Mouse (Mus musculus): ENCODE data around the gene Rasd2. TPM values are rescaled to one million over a fixed set of nuclear protein-coding genes. Genes with fewer than 3 reads are reported as not detected.

The Rasd2 gene
- polyA plus RNA-seq, 1 experiment from 2014 or later, result 4.0 TPM

- Histone ChIP-seq H3K27me3 (replicated peaks; ENCODE audit: control insufficient read depth, insufficient read depth, low read length) (no peaks in the 10 kb centered on the region), H3K36me3 (ENCODE audit: control insufficient read depth, insufficient read depth, low read length) (no peaks in the 10 kb centered on the region), H3K4me1 (ENCODE audit: control insufficient read depth, insufficient read depth, low read depth, low read length) (no peaks in the 10 kb centered on the region; the same call in 1 of the 2 replicates), H3K9ac (ENCODE audit: low read depth, low read length) (no peak overlapping the region), H3K9me3 (ENCODE audit: control insufficient read depth, low read length) (no peaks in the 10 kb centered on the region), H3K27ac (ENCODE audit: low read depth, low read length) (no peak overlapping the region), H3K4me2 (ENCODE audit: low read length) (no peak overlapping the region), H3K4me3 (ENCODE audit: low read length) (no peak overlapping the region)
- WGBS, result 57% methylated on average over 1 of the region's 1 CpGs
- ATAC-seq, result no peak
These were observed 13.8 kb upstream of the Rasd2 start for GRCm38 (mm10) chr8:75199914-75200313.

GRCm38 (mm10) chr8:75202041-75202656 lies 11.6 kb upstream of the Rasd2 start:
- Histone ChIP-seq H3K4me2 (ENCODE audit: low read length) (no peak overlapping the region), H3K36me3 (ENCODE audit: control insufficient read depth, insufficient read depth, low read length) (no peaks in the 10 kb centered on the region), H3K27ac (ENCODE audit: low read depth, low read length) (no peak overlapping the region), H3K9ac (ENCODE audit: low read depth, low read length) (no peak overlapping the region), H3K4me1 (ENCODE audit: control insufficient read depth, insufficient read depth, low read depth, low read length) (no peaks in the 10 kb centered on the region; the same call in 1 of the 2 replicates), H3K27me3 (replicated peaks; ENCODE audit: control insufficient read depth, insufficient read depth, low read length) (no peaks in the 10 kb centered on the region), H3K4me3 (ENCODE audit: low read length) (no peak overlapping the region), H3K9me3 (ENCODE audit: control insufficient read depth, low read length) (no peaks in the 10 kb centered on the region)
- ATAC-seq, result no peak
- 88% methylated on average over 8 of the region's 8 CpGs for WGBS

GRCm38 (mm10) chr8:75202913-75203312 lies 10.8 kb upstream of the Rasd2 start:
- no peaks in the 10 kb centered on the region; the same call in 1 of the 2 replicates for H3K4me1 ChIP-seq (ENCODE audit: control insufficient read depth, insufficient read depth, low read depth, low read length)
- 69% methylated on average over 3 of the region's 3 CpGs for WGBS

GRCm38 (mm10) chr8:75203420-75203819 lies 10.3 kb upstream of the Rasd2 start:
- WGBS, result 85% methylated on average over 2 of the region's 2 CpGs
- Histone ChIP-seq H3K9me3 (ENCODE audit: control insufficient read depth, low read length) (no peaks in the 10 kb centered on the region), H3K4me3 (ENCODE audit: low read length) (no peak overlapping the region), H3K9ac (ENCODE audit: low read depth, low read length) (no peak overlapping the region), H3K27me3 (replicated peaks; ENCODE audit: control insufficient read depth, insufficient read depth, low read length) (no peaks in the 10 kb centered on the region), H3K27ac (ENCODE audit: low read depth, low read length) (no peak overlapping the region), H3K4me2 (ENCODE audit: low read length) (no peak overlapping the region), H3K4me1 (ENCODE audit: control insufficient read depth, insufficient read depth, low read depth, low read length) (no peaks in the 10 kb centered on the region; the same call in 1 of the 2 replicates), H3K36me3 (ENCODE audit: control insufficient read depth, insufficient read depth, low read length) (no peaks in the 10 kb centered on the region)
- no peak for ATAC-seq

More at GRCm38 (mm10) chr8:75202913-75203312, 10.8 kb upstream of the Rasd2 start:
- H3K36me3 ChIP-seq (ENCODE audit: control insufficient read depth, insufficient read depth, low read length), result no peaks in the 10 kb centered on the region
- no peak overlapping the region for H3K4me3 ChIP-seq (ENCODE audit: low read length)
- no peaks in the 10 kb centered on the region for H3K27me3 ChIP-seq (replicated peaks; ENCODE audit: control insufficient read depth, insufficient read depth, low read length)
- no peak overlapping the region for H3K4me2 ChIP-seq (ENCODE audit: low read length)
- H3K9me3 ChIP-seq (ENCODE audit: control insufficient read depth, low read length), result no peaks in the 10 kb centered on the region
- H3K9ac ChIP-seq (ENCODE audit: low read depth, low read length), result no peak overlapping the region
- no peak for ATAC-seq
- no peak overlapping the region for H3K27ac ChIP-seq (ENCODE audit: low read depth, low read length)

- H3K4me2 ChIP-seq (ENCODE audit: low read length), result no peak overlapping the region
- 83% methylated on average over 13 of the region's 13 CpGs for WGBS
- no peak for ATAC-seq
- no peaks in the 10 kb centered on the region for H3K4me1 ChIP-seq (ENCODE audit: control insufficient read depth, insufficient read depth, low read depth, low read length)
- no peak overlapping the region for H3K9ac ChIP-seq (ENCODE audit: low read depth, low read length)
- no peaks in the 10 kb centered on the region; the same call in 1 of the 2 replicates for H3K27me3 ChIP-seq (replicated peaks; ENCODE audit: control insufficient read depth, insufficient read depth, low read length)
- H3K27ac ChIP-seq (ENCODE audit: low read depth, low read length), result no peak overlapping the region
- no peaks in the 10 kb centered on the region for H3K36me3 ChIP-seq (ENCODE audit: control insufficient read depth, insufficient read depth, low read length)
- no peaks in the 10 kb centered on the region for H3K9me3 ChIP-seq (ENCODE audit: control insufficient read depth, low read length)
- no peak overlapping the region for H3K4me3 ChIP-seq (ENCODE audit: low read length)
These were observed 9.4 kb upstream of the Rasd2 start for GRCm38 (mm10) chr8:75204190-75204868.

- Histone ChIP-seq H3K9ac (ENCODE audit: low read depth, low read length) (no peak overlapping the region), H3K36me3 (ENCODE audit: control insufficient read depth, insufficient read depth, low read length) (no peaks in the 10 kb centered on the region), H3K4me3 (ENCODE audit: low read length) (no peak overlapping the region), H3K27me3 (replicated peaks; ENCODE audit: control insufficient read depth, insufficient read depth, low read length) (peaks cover 28% of the 10 kb centered on the region), H3K9me3 (ENCODE audit: control insufficient read depth, low read length) (no peaks in the 10 kb centered on the region), H3K4me1 (ENCODE audit: control insufficient read depth, insufficient read depth, low read depth, low read length) (peaks cover 11% of the 10 kb centered on the region), H3K27ac (ENCODE audit: low read depth, low read length) (no peak overlapping the region), H3K4me2 (ENCODE audit: low read length) (no peak overlapping the region)
- ATAC-seq, result no peak
- WGBS, result 37% methylated on average over 3 of the region's 3 CpGs
These were observed 2.3 kb upstream of the Rasd2 start for GRCm38 (mm10) chr8:75211461-75211860.

- peak; percentile 95 for ATAC-seq
- peak overlapping the region; percentile 50 for H3K4me3 ChIP-seq (ENCODE audit: low read length)
- 1% methylated on average over 62 of the region's 63 CpGs for WGBS
- peaks cover 11% of the 10 kb centered on the region for H3K4me1 ChIP-seq (ENCODE audit: control insufficient read depth, insufficient read depth, low read depth, low read length)
- H3K27ac ChIP-seq (ENCODE audit: low read depth, low read length), result no peak overlapping the region
- H3K9ac ChIP-seq (ENCODE audit: low read depth, low read length), result peak overlapping the region; percentile 64
- no peaks in the 10 kb centered on the region for H3K36me3 ChIP-seq (ENCODE audit: control insufficient read depth, insufficient read depth, low read length)
- H3K9me3 ChIP-seq (ENCODE audit: control insufficient read depth, low read length), result no peaks in the 10 kb centered on the region
- peaks cover 28% of the 10 kb centered on the region for H3K27me3 ChIP-seq (replicated peaks; ENCODE audit: control insufficient read depth, insufficient read depth, low read length)
- H3K4me2 ChIP-seq (ENCODE audit: low read length), result peak overlapping the region; percentile 88
These were observed 975 bp upstream of the Rasd2 start for GRCm38 (mm10) chr8:75212631-75213306.

- H3K36me3 ChIP-seq (ENCODE audit: control insufficient read depth, insufficient read depth, low read length), result no peaks in the 10 kb centered on the region
- peak; percentile 75 for ATAC-seq
- peaks cover 28% of the 10 kb centered on the region for H3K27me3 ChIP-seq (replicated peaks; ENCODE audit: control insufficient read depth, insufficient read depth, low read length)
- H3K9me3 ChIP-seq (ENCODE audit: control insufficient read depth, low read length), result no peaks in the 10 kb centered on the region
- H3K27ac ChIP-seq (ENCODE audit: low read depth, low read length), result no peak overlapping the region
- H3K4me3 ChIP-seq (ENCODE audit: low read length), result peak overlapping the region; percentile 50
- peaks cover 11% of the 10 kb centered on the region for H3K4me1 ChIP-seq (ENCODE audit: control insufficient read depth, insufficient read depth, low read depth, low read length)
- H3K4me2 ChIP-seq (ENCODE audit: low read length), result peak overlapping the region; percentile 88
- peak overlapping the region; percentile 64 for H3K9ac ChIP-seq (ENCODE audit: low read depth, low read length)
- 1% methylated on average over 27 of the region's 36 CpGs for WGBS
These were observed 465 bp upstream of the Rasd2 start for GRCm38 (mm10) chr8:75213307-75213651.

- Histone ChIP-seq H3K4me2 (ENCODE audit: low read length) (no peak overlapping the region), H3K27ac (ENCODE audit: low read depth, low read length) (no peak overlapping the region), H3K9ac (ENCODE audit: low read depth, low read length) (no peak overlapping the region), H3K4me3 (ENCODE audit: low read length) (no peak overlapping the region), H3K27me3 (replicated peaks; ENCODE audit: control insufficient read depth, insufficient read depth, low read length) (peaks cover 25% of the 10 kb centered on the region), H3K36me3 (ENCODE audit: control insufficient read depth, insufficient read depth, low read length) (no peaks in the 10 kb centered on the region), H3K9me3 (ENCODE audit: control insufficient read depth, low read length) (no peaks in the 10 kb centered on the region), H3K4me1 (ENCODE audit: control insufficient read depth, insufficient read depth, low read depth, low read length) (peaks cover 11% of the 10 kb centered on the region)
- WGBS, result 57% methylated on average over 1 of the region's 1 CpGs
- ATAC-seq, result no peak
These were observed 1.3 kb downstream of the Rasd2 start for GRCm38 (mm10) chr8:75215046-75215445.

Measured in hindbrain, embryonic 16.5 days (tissue).